Comparison of ENCODE assay signal across 10 mouse cellular contexts in the genomic region with DNA sequence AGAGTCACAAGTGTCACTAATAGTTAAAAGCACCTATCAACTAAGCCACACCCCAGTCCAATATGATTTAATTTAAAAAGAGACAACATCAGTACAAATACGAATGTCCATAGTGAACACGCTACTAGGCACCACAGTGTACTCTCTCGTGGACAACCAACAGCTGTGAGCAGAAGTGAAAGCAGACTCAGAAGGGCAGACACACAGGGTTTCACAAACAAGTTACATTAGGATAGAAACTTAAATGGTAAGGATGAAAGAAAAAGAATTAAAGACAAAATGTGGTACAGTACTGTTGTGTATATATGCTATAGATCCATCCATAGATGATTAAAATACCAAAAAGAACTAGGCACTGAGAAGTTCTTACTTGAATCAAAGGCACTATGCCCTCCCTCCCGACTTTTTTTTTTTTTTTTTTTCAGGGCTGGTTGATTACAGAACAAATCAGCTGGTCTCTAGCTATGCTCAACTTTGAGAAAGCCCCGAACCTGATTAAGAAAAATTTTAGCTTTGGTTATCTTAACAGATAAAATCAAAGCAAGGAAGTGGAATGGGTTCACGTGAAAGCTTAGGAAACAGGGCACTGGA. TPM values are rescaled to one million over a fixed set of nuclear protein-coding genes. Genes with fewer than 3 reads are reported as not detected.
DNase-seq lines count a peak whose midpoint lies in the region; ATAC-seq and TF ChIP-seq lines count a peak whose summit lies in the region.
"Had no signal": no experiment of that assay in that cellular context is flagged by ENCODE, and none has a peak within 500 bp of the region (broad histone marks: within the 10 kb centered on the region; RNA-seq: fewer than 3 reads in every experiment).

No protein-coding gene starts in this region.

- no peak overlapping the region for H3K27ac ChIP-seq in left cerebral cortex, adult 2 months
- no peak overlapping the region for H3K27ac ChIP-seq in liver, embryonic 13.5 days
- H3K27ac ChIP-seq in neural tube, embryonic 13.5 days (replicated peaks), result no peak overlapping the region
- H3K27ac ChIP-seq: heart, embryonic 10.5 days had no signal

- H3K36me3 ChIP-seq in liver, embryonic 13.5 days, result peaks cover 6% of the 10 kb centered on the region
- H3K36me3 ChIP-seq in neural tube, embryonic 13.5 days, result peaks cover 6% of the 10 kb centered on the region

- no peaks in the 10 kb centered on the region for H3K9me3 ChIP-seq in liver, embryonic 13.5 days (replicated peaks)
- H3K9me3 ChIP-seq in neural tube, embryonic 13.5 days, result no peaks in the 10 kb centered on the region; the same call in 1 of the 2 replicates
- H3K9me3 ChIP-seq: heart, embryonic 10.5 days had no signal

- 0 out of 2 replicates have a peak, but pooled peaks have one; percentile 10 for ATAC-seq in common myeloid progenitor, adult 5-6 weeks (replicated peaks; ENCODE audit: low read depth, poor library complexity, severe bottlenecking)
- ATAC-seq in liver, embryonic 13.5 days (ENCODE audit: low read depth), result no peak
- no peak for ATAC-seq in neural tube, embryonic 13.5 days (ENCODE audit: low read depth)
- ATAC-seq: intestine, embryonic 16.5 days had no signal

- H3K4me3 ChIP-seq in left cerebral cortex, adult 2 months, result peak overlapping the region; percentile 87
- peak overlapping the region; percentile 98 for H3K4me3 ChIP-seq in liver, embryonic 13.5 days (replicated peaks)
- no peak overlapping the region for H3K4me3 ChIP-seq in neural tube, embryonic 13.5 days

- intact Hi-C loops in left cerebral cortex, adult 2 months (cut with DNase I), result loop anchor here (2.0 kb wide), 1 partner anchor 206 kb away; no protein-coding TSS in a partner anchor
- intact Hi-C loops in left cerebral cortex, postnatal 36 days (cut with DNase I), result loop anchor here (10.0 kb wide), 1 partner anchor 152 kb away; a partner anchor contains a TSS

- peak overlapping the region; percentile 79 for H3K4me2 ChIP-seq in liver, embryonic 13.5 days
- H3K4me2 ChIP-seq in neural tube, embryonic 13.5 days, result peak overlapping the region; percentile 90

- no peaks in the 10 kb centered on the region for H3K27me3 ChIP-seq in liver, embryonic 13.5 days
- no peaks in the 10 kb centered on the region for H3K27me3 ChIP-seq in neural tube, embryonic 13.5 days

- 52% methylated on average over 6 of the region's 6 CpGs for WGBS in liver, embryonic 13.5 days (ENCODE audit: insufficient replicate concordance)
- 84% methylated on average over 6 of the region's 6 CpGs for WGBS in neural tube, embryonic 13.5 days

- no peak overlapping the region for H3K9ac ChIP-seq in liver, embryonic 13.5 days
- no peak overlapping the region for H3K9ac ChIP-seq in neural tube, embryonic 13.5 days

- H3K4me1 ChIP-seq in liver, embryonic 13.5 days (replicated peaks), result peaks cover 32% of the 10 kb centered on the region
- peaks cover 33% of the 10 kb centered on the region for H3K4me1 ChIP-seq in neural tube, embryonic 13.5 days (replicated peaks)

- no peak for TF ChIP-seq CTCF in left cerebral cortex, adult 2 months (IDR thresholded peaks at IDR 0.05)

- DNase-seq in left cerebral cortex, adult 2 months (ENCODE audit: extremely low spot score in 1 of 2, low spot score in 2 of 2), result no peak
- no peak for DNase-seq in left cerebral cortex, postnatal 36 days (ENCODE audit: low spot score in 2 of 2)
- DNase-seq in liver, embryonic 13.5 days, result no peak
- DNase-seq in kidney, postnatal 25 days, result no peak
- DNase-seq in frontal cortex, postnatal 36 days (ENCODE audit: low spot score in 2 of 2), result no peak
- DNase-seq: cerebellum, adult 9-11 months had no signal

RNA-seq across cellular contexts. Expression of a gene that starts 2.8 kb away (rescaled TPM):
- 10 to 100 TPM; 64.8 to 71.4 TPM for total RNA-seq in left cerebral cortex, adult 2 months (2021)
- 10 to 100 TPM; 62.7 to 68.2 TPM for total RNA-seq in left cerebral cortex, postnatal 36 days (2021)
- 37.4 and 46.3 TPM in 2 replicates for total RNA-seq in common myeloid progenitor, adult 5-6 weeks (2017)
- polyA plus RNA-seq in liver, embryonic 13.5 days (2015; fragmentation: Nextera tagmentation; extraction: Ambion mirVana), result 8.8 and 9.6 TPM in 2 replicates
- polyA plus RNA-seq in neural tube, embryonic 13.5 days (2015; fragmentation: Nextera tagmentation; extraction: Ambion mirVana), result 8.6 and 8.8 TPM in 2 replicates
